Mouse (Mus musculus) ovary, postnatal 14 days (tissue): ENCODE data around the gene Esr2.
"Not testable (repeated sequence)": the region's sequence is repeated elsewhere in the genome, so short reads cannot be mapped to it uniquely, and the experiment has no call there.

ENCODE experiments used
- DNase-seq: peaks from one replicate; pipeline ENCODE4 v3.0.0; 2022; ENCODE audit warnings: low spot score

The Esr2 gene

DNA sequence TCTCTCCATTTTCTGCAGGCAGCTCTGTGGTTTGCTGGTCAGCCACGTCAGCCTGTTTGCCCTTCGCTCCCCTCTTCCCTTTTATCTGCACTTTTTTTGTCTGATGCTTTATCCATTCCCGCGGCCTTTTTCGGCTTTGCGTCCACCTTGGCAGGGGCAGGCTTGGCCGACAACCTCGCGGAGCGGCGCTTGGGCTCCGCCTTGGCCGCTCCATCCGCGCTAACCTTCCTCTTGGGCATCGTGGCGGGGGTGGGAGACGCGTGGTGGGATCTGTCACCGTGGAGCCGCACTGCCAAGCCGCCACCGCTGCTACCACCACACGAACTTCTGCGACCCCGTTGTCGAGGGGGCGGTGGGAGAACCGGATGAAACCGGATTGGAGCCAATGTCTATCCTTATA is 24.7 kb downstream of the Esr2 start:
- DNase-seq: not testable (repeated sequence)

DNA sequence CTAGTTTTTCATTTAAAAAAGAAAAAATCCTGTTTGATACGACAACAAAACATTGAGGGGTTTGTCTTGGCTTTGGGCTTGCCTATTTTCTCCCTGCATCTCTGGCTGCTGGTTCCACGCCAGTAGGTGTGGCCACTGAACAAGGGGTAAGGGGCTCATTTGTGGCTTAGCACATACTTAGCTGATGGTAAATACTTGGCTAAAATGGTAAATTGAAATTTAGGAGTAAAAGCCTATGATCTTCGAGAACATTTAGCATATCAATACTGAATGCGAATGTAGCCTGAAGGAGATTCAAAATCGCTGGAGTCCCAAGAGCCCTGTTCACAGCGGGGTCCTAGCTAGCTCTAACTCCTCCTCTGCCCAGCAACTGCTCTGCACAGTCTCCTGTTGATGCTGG is 40.4 kb downstream of the Esr2 start:
- DNase-seq: no peak

DNA sequence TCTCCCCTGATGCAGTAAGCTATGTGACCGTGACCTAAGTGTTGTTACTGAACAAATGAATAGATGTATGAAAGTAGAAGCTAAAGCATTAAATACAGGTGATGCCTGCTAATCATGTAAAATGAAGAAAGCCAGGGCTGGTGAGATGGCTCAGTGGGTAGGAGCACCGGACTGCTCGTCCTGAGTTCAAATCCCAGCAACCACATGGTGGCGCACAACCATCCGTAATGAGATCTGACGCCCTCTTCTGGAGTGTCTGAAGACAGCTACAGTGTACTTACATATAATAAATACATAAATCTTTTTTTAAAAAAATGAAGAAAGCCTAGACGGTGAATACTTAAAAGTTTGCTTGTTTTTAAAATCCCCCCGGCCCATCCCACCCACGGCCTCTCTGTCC is 44.0 kb downstream of the Esr2 start:
- DNase-seq: not testable (repeated sequence)

DNA sequence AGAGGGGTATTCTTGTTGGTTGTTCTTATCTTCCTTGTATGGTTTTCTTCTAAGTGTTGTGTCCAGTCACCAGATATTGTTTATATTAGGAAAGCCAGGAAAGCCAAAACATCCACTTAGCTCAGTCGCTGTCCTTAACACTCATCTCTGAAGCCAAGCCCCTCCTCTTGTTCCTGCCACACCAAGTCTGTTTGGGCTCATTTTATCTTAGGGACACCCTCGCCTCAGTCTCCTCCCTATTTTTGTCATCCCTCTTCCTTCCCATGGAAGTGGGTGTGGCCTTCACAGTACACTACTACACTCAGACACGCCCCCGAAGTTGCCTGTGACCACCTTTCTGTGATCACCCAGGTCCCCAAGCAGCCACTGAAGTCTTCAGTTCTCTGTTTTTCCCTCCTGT is 44.5 kb downstream of the Esr2 start:
- DNase-seq: no peak

DNA sequence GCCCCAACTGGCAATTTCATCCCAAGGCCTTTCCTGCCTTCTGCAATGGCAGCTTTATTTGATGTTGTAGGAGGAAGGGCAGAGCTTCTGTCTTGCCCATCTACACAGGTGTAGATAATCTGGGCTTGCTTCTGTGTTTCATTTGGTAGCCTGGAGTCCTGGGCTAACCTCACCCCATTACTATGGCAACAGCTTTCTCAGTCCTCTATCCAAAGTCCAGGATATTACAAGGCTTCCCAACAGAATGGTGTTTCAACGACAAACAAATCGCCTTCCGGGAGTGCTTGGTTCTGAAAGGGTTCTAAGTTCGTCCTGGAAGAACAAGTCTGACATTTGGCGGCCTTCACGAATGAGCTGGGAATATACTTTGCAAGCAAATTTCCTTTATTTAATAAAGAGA is 46.2 kb downstream of the Esr2 start:
- no peak for DNase-seq

DNA sequence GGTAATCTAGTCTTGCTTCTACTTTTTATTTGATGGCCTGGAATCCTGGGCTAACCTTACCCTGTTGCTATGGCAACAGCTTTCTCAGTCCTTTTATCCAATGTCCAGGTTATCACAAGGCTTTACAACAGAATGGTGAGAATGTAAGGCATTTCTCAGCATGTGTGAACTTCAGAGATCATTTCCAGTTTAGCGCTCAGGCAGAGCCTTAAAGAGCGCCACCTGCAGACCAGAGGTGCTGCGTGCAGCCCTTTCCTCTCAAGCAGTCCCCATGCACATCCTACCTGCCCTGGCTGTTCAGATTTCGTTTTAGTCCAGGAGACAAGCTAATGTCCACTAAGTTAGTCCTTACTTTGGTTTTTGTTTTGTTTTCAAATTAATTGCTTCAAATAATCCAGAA is 46.8 kb downstream of the Esr2 start:
- no peak for DNase-seq

DNA sequence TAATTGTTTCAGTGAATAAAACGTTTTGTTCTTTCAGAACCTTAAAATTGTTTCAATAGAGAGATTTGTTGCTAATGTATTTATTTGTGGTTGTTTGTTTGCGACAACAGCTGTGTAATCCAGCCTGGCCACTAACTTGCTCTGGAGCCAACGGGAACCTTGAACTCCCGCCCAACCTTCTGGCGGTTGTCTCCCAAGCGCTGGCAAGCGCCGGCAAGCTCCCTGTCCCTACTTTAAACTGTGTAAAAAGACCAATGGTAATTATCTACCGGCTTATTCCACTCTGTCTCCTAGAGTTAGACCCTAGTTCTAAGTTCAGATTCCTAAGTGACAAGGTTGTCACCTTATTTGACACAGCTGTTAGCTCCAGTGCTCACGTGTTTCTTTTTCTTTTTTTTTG is 48.2 kb downstream of the Esr2 start:
- DNase-seq: no peak

DNA sequence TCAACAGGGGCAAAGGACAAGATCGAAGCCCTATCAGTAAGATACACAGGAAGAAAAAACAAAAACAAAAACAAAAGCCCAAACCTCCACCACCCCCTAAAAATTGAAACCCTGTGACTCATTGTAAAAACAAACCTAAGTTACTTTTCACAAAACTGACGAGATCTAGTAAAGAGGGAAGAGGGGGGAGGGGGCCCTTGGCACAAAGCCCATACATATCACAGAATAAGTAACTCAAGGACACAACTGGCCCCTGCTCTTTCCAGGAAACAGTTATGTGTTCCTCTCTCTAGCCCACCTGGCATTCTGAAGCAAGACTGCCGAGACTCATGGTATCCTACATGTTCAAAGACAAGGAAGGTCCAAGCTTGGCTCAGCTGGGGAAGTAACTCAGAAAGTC is 48.8 kb downstream of the Esr2 start:
- no peak for DNase-seq

DNA sequence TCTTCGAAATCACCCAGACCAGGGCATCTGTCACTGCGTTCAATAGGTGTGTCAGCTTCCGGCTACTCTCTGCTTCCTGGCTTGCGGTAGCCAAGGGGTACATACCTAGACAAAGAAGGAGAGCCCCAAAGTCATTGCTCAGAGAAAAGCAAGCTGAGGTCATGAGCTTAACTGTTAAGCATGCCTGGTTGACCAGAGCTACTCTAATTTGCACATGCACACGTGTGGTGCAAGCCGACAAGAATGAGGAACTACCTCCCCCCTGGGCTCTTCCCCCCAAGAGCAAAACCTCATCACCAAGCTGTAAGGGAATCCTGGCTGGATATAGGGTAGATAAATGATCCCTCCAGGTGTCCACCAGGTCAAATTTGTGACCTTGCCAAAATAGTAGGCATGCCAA is 53.8 kb downstream of the Esr2 start:
- DNase-seq: no peak

DNA sequence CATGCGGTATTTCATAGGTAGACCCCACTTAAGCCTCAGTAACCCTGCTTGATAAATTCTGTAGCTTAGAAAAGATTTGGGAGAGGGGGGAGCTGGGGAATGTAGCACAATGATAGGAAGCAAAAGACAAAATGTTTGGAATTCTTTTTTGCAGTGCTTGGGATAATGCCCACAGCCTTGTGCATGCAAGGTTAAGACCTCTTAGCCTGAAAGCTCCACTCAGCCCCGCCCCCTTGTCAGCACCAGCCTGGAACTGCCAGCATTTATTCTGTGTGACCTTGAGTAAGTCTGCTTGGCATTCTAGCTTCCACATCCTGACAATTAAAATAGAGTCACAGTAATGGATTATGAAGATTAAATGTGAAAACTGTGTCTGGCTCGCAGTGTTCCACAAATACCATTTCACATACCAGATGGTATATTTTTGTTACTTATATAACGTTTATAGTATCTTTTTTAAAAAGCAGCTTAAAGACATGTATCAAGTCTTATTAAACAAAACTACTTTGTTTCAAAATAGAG is 59.4 kb downstream of the Esr2 start:
- no peak for DNase-seq

DNA sequence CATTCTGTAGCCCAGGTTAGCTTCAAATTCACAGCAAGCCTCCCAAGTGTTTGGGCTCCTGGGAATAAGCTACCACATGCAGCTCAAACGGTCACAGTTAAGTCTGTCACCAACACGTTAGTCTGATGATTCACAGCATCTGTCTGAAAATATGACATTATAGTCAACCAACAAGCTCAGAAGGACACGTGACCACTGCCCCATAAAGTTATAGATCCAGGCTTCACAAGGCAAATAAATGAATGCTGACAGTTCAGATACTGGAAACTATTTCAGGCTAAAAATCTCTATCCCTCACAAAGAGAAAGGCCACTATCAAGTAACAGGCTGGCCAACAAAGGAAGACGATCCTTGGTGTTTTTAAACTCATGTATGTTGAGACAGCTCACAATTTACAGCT is 60.5 kb downstream of the Esr2 start:
- no peak for DNase-seq

DNA sequence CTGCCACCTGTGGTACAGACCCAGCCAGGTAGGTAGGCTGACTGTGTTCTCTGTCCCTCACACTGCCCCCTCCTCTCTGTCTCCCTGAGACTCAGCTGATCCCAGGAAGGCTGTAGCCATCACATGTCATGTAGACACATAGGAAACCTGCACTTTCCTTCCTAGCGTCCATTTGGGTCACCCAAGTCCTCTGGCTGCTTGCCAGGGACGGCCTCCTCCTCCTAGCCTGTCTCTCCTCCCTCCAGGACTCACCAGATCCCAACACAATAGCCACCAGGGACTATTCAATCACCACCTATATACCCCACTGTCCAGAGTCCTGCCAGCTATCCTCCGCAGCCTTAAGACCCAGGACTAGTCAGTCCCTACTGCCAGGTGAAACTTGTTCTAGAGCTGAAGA is 66.0 kb downstream of the Esr2 start:
- no peak for DNase-seq

DNA sequence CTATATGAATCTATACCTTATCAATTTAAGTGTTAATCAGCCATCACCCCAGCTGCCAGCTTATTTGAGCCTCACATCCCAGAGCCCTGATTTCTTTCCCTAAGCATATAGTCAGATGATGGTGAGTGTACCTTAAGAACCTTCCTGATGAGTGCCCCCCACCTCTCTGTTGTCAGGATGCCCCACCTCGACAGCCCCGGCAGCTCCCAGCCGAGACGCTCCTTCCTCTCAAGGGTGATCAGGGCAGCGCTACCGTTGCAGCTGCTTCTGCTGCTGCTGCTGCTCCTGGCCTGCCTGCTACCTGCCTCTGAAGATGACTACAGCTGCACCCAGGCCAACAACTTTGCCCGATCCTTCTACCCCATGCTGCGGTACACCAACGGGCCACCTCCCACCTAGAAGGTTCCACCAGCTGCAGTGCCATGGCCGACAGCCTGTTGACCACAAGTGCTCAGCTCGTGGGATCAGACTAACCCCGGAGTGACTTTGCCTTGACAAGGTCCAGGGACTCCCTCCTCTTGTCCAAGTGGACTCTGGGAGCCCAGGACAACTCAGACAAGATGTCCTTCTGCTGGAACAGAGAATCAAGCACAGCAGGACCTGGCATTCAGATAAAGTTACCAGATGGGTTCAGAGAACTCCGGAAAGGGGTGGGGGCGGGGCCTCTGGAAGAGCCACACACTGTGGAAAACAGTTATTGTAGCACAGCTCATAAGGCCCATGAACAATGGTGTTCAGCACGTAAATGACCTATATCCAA is 67.2 kb downstream of the Esr2 start:
- DNase-seq: no peak

DNA sequence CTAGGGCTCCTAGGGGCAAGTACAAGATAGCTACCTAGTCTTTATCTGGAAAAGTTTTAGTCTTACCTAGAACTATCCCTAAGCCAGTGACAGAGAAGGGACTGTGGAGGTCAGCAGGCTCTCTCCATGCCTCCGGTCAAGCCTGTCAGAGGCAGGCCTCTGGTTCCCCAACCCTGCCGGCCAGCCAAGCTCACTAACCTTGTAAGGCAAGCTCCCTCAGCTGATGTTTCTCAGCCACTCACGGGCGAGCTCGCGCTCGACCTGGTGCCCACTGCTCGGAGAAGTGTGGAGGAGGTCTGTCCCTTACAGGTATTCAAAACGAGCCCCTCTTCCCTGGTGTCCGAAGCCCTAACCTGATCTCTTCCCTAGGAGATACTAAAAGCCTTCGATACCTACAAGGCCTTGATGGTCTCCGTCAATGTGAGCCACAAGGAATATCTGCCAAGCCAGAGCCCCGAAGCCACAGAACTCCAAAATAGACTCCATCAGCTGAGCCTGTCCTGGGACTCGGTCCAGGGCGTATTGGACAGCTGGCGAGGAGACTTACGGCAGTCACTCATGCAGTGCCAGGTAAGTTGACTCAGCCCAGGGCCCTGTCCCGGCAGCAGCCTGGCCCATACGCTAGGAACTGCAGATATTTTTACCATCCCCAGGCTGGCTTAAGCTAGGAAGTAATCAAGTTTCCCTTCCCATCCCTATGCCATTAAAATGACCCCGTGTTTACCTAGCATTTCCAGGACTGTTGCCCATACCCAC is 72.3 kb downstream of the Esr2 start:
- DNase-seq: no peak

DNA sequence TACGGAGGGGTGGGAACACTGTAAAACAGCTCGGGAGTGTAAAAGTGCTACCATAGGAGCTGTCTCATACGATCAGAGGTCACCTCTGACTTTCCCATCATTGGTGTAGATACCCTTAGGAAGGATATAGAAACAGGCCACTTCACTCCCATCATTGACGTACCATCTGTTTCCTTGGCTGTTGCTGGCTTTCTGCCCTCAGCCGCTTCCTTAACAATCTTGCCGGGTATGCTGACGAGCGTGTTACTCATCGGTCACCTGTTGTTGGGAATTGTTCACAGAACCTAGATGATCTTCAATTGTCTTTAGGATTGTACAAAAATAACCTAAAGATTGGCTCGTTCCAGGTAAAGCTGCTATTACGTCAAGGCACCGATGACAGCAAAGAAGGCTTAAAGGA is 74.4 kb downstream of the Esr2 start:
- no peak for DNase-seq

DNA sequence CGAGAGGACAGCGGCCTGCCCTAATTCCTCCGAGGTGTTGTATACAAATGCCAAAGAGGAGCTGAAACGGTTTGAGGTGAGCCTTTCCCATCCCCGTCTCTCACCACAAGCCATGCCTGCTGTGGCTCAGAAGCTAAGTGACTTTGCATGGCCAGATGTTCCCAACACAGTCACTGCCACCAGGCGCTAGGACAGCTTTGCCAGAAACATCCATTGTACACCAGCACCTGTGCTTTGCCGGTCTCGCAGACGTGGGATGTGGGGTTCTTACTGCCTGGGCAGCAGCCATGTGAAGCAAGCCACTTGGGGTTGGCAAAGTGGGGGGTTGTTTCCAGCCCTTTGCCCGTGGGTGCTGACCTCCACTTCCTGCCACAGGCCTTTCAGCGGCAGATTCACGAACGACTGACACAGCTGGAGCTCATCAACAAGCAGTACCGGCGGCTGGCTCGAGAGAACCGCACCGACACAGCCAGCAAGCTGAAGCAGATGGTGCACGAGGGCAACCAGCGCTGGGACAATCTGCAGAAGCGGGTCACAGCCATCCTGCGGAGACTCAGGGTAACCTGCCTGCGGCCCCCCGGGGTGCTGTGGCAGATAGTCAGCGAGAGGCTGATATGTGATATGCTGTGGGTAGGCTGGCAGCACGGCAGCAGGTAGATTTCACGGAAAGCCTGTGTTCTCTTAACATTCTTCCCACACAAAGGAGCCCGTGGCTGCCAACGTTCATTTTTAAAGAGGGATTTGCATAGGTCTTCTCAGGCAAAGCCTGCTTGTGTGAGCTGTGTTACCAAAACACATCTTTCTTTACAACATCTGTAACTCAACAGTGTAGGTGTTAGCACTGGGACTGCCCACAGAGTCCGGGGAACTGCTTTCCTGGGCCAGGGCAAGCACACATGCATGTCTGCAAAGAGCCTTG is 81.7 kb downstream of the Esr2 start:
- DNase-seq: no peak

DNA sequence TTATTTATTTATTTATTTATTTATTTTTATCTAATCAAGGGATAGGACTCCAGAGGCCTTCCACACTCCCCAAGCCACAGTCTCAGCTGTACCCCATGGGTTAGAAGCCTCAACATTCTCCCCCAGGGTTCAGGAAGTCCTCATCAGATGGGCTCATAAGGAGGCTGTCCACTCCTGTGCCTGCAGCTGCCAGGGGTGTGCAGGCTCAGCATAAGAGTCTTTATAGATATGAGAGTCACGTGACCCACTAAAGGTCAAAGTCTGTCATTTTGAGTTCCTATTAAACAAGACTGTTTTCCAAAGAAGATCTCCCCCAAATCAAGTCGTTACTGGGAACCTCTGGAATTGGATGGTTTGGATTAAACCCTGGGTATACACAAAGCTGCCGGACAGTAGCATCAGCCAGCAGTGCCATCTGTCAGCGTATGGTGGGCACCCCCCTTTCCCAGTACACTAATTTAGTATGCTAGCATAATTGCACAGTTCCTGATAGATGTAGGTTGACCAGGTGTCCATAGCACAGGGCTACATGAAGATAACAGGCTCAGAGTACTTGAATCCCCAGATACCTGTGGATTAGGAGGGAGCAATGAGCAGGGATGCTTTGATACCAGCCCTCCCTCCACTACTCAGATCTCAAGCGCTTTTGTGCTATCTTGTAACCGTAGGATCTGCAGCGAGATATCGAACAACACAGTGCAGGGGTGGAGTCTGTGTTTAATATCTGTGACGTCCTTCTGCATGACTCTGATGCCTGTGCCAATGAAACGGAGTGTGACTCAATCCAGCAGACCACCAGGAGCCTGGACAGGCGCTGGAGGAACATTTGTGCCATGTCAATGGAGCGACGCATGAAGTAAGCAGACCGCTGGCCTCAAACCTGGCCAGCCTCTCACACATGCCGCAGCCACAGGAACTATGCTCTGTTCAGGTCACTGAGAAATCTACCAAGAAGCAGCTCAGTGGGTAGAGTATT is 83.2 kb downstream of the Esr2 start:
- DNase-seq: no peak

DNA sequence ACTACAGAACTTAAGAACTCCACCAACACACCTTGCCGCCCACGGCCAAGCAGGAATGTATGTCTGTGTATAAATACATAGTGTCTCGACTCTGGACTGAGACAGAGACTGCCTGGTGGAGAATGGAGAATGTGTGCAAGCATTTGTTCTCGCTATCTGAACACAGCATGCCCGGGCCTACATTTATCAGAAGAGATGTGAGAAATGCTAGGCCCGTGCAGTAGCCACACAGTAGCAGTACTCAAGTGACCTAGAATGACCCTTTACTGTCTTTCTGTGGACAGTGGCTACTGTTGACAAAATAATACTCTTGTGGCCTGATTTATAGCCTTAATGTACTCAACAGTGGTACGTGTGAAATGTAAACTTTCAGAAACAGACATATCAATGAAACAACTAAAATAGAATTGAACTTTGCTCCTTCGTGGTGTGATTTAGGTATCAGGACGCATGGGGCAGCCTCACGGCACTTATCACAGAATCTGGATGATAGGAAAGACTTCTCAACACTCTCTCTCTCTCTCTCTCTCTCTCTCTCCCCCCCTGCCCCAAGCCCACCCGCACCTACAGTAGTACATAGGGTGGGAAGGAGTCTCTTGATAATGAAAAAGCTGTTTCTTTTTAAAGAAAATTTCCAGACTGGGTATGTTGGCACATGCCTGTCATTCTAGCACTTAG is 84.1 kb downstream of the Esr2 start:
- DNase-seq: no peak

DNA sequence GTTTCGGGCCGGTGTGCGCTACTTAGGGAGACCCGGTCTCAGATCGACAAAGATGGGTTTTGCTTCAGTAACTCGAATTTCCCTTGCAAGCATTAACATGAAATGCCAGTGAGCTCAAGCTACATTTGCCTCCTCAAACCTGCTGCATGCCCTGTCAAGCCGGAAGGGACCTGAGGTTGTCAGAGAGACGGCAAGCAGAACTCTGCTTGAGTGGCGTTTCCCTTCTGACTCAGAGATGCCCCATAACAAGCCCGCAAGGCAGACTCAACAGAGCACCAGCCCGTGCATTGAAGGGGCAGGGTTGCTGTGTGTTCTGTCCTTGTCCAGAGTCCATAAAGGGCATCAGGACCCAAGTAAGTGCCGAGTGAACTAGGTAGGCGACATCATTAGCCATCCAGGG is 90.0 kb downstream of the Esr2 start:
- no peak for DNase-seq
